Mouse (Mus musculus) liver, adult 2 months (tissue): ENCODE data around the gene Rnf113a2.

Source experiments
- CTCF ChIP-seq: fragments of 200-500 bp; IDR thresholded peaks from 2 replicates; pipeline ENCODE4 v1.5.1; 2011; ENCODE audit warnings: low read depth, low read length, control low read depth
- POLR2A ChIP-seq: fragments of 200-500 bp; IDR thresholded peaks from 2 replicates; pipeline ENCODE4 v1.6.1; 2011; ENCODE audit warnings: low read length, control low read depth; ENCODE audit not compliant: insufficient read depth; ENCODE audit errors: extremely low read depth

GRCm38 (mm10) chr12:84371647-84372046, 45.3 kb upstream of the Rnf113a2 start:
- TF ChIP-seq POLR2A, result no peak
- TF ChIP-seq CTCF, result no peak
